Mouse (Mus musculus) neural tube, embryonic 15.5 days (tissue): ENCODE data around the gene Castor1. TPM values are rescaled to one million over a fixed set of nuclear protein-coding genes. Genes with fewer than 3 reads are reported as not detected.

Source experiments
- ATAC-seq: fragments of 200-750 bp; cut with Nextera tagmentation; 2 replicates; pipeline ENCODE4 v1.8.0; 2017; ENCODE audit warnings: mild to moderate bottlenecking, moderate TSS enrichment, moderate library complexity; ENCODE audit not compliant: low FRiP score
- H3K27ac ChIP-seq: fragments of 300-500 bp; sonication (generic); replicated peaks from 2 replicates; pipeline ENCODE4 v1.5.1; 2015; ENCODE audit warnings: mild to moderate bottlenecking, inconsistent platforms
- H3K27me3 ChIP-seq: fragments of 300-500 bp; sonication (generic); replicated peaks from 2 replicates; pipeline ENCODE4 v1.6.1; 2015; ENCODE audit warnings: inconsistent platforms
- H3K36me3 ChIP-seq: fragments of 300-500 bp; sonication (generic); 2 replicates; pipeline ENCODE4 v1.6.1; 2015; ENCODE audit warnings: inconsistent platforms
- H3K4me1 ChIP-seq: fragments of 300-500 bp; sonication (generic); 2 replicates; pipeline ENCODE4 v1.6.1; 2015; ENCODE audit warnings: inconsistent platforms
- H3K4me2 ChIP-seq: fragments of 300-500 bp; sonication (generic); 2 replicates; pipeline ENCODE4 v1.6.1; 2015; ENCODE audit warnings: inconsistent platforms, mild to moderate bottlenecking, moderate library complexity
- H3K4me3 ChIP-seq: fragments of 300-500 bp; sonication (generic); replicated peaks from 2 replicates; pipeline ENCODE4 v1.5.1; 2015; ENCODE audit warnings: mild to moderate bottlenecking, inconsistent platforms
- H3K9ac ChIP-seq: fragments of 300-500 bp; sonication (generic); replicated peaks from 2 replicates; pipeline ENCODE4 v1.6.1; 2015; ENCODE audit warnings: mild to moderate bottlenecking, inconsistent platforms
- H3K9me3 ChIP-seq: fragments of 300-500 bp; sonication (generic); replicated peaks from 2 replicates; pipeline ENCODE4 v1.6.1; 2016; ENCODE audit warnings: inconsistent platforms
- WGBS: fragments of 180-500 bp; shearing (Covaris S2); methylation state at CpG from one replicate; pipeline ENCODE4 v1.1.7; 2015; ENCODE audit warnings: mixed read lengths; 5-methylcytosine and 5-hydroxymethylcytosine counted together
- polyA plus RNA-seq: library from polyadenylated mRNA; unstranded; fragments of >200 nt; fragmentation: Nextera tagmentation; extraction: Ambion mirVana; gene quantifications from 2 replicates; pipeline ENCODE4 v1.2.1, GENCODE M21; 2015

The Castor1 gene
- polyA plus RNA-seq, 1 experiment from 2014 or later = 5.5 TPM

- Histone ChIP-seq H3K9me3 (no peaks in the 10 kb centered on the region), H3K4me3 (no peak overlapping the region), H3K4me2 (no peak overlapping the region), H3K9ac (no peak overlapping the region), H3K36me3 (no peaks in the 10 kb centered on the region), H3K27me3 (peaks cover 34% of the 10 kb centered on the region), H3K4me1 (peaks cover 14% of the 10 kb centered on the region), H3K27ac (no peak overlapping the region)
- 36% methylated on average over 19 of the region's 20 CpGs for WGBS
- ATAC-seq = no peak
Measured at GRCm38 (mm10) chr11:4270744-4271459, 52.9 kb downstream of the Castor1 start.

DNA sequence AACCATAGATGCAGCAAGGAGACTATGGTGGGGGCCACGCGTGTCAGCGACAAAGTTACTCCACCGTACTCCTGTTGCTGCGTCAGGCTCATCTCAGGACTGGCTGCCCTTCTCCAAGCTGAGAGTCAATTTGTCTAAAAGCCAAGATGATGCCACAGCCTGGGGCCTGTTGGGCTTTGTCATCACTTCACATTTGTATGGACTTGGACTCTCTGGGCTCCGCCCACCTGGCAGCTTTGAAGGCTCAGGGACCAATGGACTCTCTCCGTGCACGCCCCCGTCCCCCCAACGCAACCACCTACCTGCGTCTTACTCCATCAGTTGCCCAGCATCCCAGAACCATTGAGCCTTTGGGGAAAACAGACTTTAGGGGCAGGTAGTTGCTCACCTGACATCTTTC is 53.5 kb downstream of the Castor1 start:
- H3K4me2 ChIP-seq = no peak overlapping the region
- ATAC-seq = no peak
- H3K27ac ChIP-seq = no peak overlapping the region
- no peaks in the 10 kb centered on the region for H3K9me3 ChIP-seq
- no peak overlapping the region for H3K9ac ChIP-seq
- no peaks in the 10 kb centered on the region for H3K36me3 ChIP-seq
- peaks cover 7% of the 10 kb centered on the region for H3K4me1 ChIP-seq
- peaks cover 29% of the 10 kb centered on the region for H3K27me3 ChIP-seq
- 71% methylated on average over 11 of the region's 11 CpGs for WGBS
- no peak overlapping the region for H3K4me3 ChIP-seq

Other genes starting within 250 kb of the Castor1 start
- gene 4930556J24Rik, start 241.4 kb upstream of the Castor1 start, polyA plus RNA-seq = not detected in 2 replicates
- 10.5 and 12.1 TPM in 2 replicates for gene Gal3st1, start 234.6 kb upstream of the Castor1 start, polyA plus RNA-seq
- 0.15 TPM in 1 of 2 replicates, not detected in the other for gene Sec14l4, start 186.8 kb upstream of the Castor1 start, polyA plus RNA-seq
- gene Sec14l3, start 153.4 kb upstream of the Castor1 start, polyA plus RNA-seq = 0.19 and 0.40 TPM in 2 replicates
- 13.1 and 14.3 TPM in 2 replicates for gene Mtfp1, start 122.8 kb upstream of the Castor1 start, polyA plus RNA-seq
- gene Sec14l2, start 94.8 kb upstream of the Castor1 start, polyA plus RNA-seq = 3.7 and 4.5 TPM in 2 replicates
- 40.2 and 44.9 TPM in 2 replicates for gene Rnf215, start 83.0 kb upstream of the Castor1 start, polyA plus RNA-seq
- gene Ccdc157, start 57.9 kb upstream of the Castor1 start, polyA plus RNA-seq = 7.5 and 10.0 TPM in 2 replicates
- 41.8 and 47.4 TPM in 2 replicates for gene Sf3a1, start 57.9 kb upstream of the Castor1 start, polyA plus RNA-seq
- gene Tbc1d10a, start 31.4 kb upstream of the Castor1 start, polyA plus RNA-seq = 40.2 and 40.3 TPM in 2 replicates
- 0.73 TPM in 1 of 2 replicates, not detected in the other for gene Osm, start 18.2 kb downstream of the Castor1 start, polyA plus RNA-seq
- 0.04 and 0.11 TPM in 2 replicates for gene Lif, start 39.3 kb downstream of the Castor1 start, polyA plus RNA-seq
- 0.29 TPM in 1 of 2 replicates, not detected in the other for gene Hormad2, start 222.9 kb downstream of the Castor1 start, polyA plus RNA-seq